Mouse (Mus musculus) C2C12 (cell line): ENCODE results near the gene Tldc2.

Source experiments
- CTCF ChIP-seq: IDR thresholded peaks from one replicate; pipeline ENCODE4 v1.5.1; 2011; ENCODE audit not compliant: control insufficient read depth, insufficient read depth, insufficient read length
- FOSL1 ChIP-seq: IDR thresholded peaks from one replicate; pipeline ENCODE4 v1.8.0; 2011; ENCODE audit warnings: mild to moderate bottlenecking, low read length; ENCODE audit not compliant: poor library complexity, insufficient read depth, severe bottlenecking
- MAX ChIP-seq: IDR thresholded peaks from one replicate; pipeline ENCODE4 v1.6.1; 2011; ENCODE audit warnings: mild to moderate bottlenecking, control low read depth
- MYOD1 ChIP-seq: IDR thresholded peaks from one replicate; pipeline ENCODE4 v1.6.1; 2011; ENCODE audit warnings: low read depth; ENCODE audit not compliant: control insufficient read depth, insufficient read length
- MYOG ChIP-seq: IDR thresholded peaks from one replicate; pipeline ENCODE4 v1.6.1; 2011; ENCODE audit not compliant: control insufficient read depth, insufficient read length; ENCODE audit errors: extremely low read depth

GRCm38 (mm10) chr2:157072316-157072990 is 14.4 kb upstream of the Tldc2 start:
- no peak for TF ChIP-seq MYOG
- no peak for TF ChIP-seq CTCF
- TF ChIP-seq FOSL1, result no peak
- no peak for TF ChIP-seq MAX
- TF ChIP-seq MYOD1, result no peak
